Mouse (Mus musculus): ENCODE measurements around the gene S100a1.
A peak's percentile ranks its signal among the peaks of the same experiment; 100 is the strongest.

GRCm38 (mm10) chr3:90503444-90503843 lies 10.7 kb downstream of the S100a1 start:
- TF ChIP-seq CTCF (IDR thresholded peaks at IDR 0.05) (no peak), EP300 (IDR thresholded peaks at IDR 0.05) (0 out of 2 replicates have a peak, but pooled peaks have one; percentile 20)
